Mouse (Mus musculus) E14TG2a.4 (cell line): ENCODE measurements around the gene Cers4.

Experiments used
- H3K27me3 ChIP-seq: 2 replicates; pipeline ENCODE4 v1.6.1; 2014; ENCODE audit warnings: low read length, control low read depth; ENCODE audit not compliant: insufficient read depth
- H3K36me3 ChIP-seq: 2 replicates; pipeline ENCODE4 v1.6.1; 2014; ENCODE audit warnings: low read length, control low read depth; ENCODE audit not compliant: insufficient read depth
- H3K4me1 ChIP-seq: replicated peaks from 2 replicates; pipeline ENCODE4 v1.6.1; 2014; ENCODE audit warnings: low read depth, low read length, control low read depth
- H3K4me3 ChIP-seq: replicated peaks from 2 replicates; pipeline ENCODE4 v1.5.1; 2014; ENCODE audit warnings: mild to moderate bottlenecking, low read length
- H3K9me3 ChIP-seq: 2 replicates; pipeline ENCODE4 v1.6.1; 2014; ENCODE audit warnings: low read length, control low read depth
- CTCF ChIP-seq: conservative IDR thresholded peaks from 2 replicates; pipeline ENCODE4 v1.5.1; 2014; ENCODE audit warnings: low read length
- NANOG ChIP-seq: IDR thresholded peaks from 2 replicates; pipeline ENCODE4 v1.6.1; 2014; ENCODE audit warnings: borderline replicate concordance, low read length, mixed read lengths
- POU5F1 ChIP-seq: IDR thresholded peaks from 2 replicates; pipeline ENCODE4 v1.6.1; 2014; ENCODE audit warnings: low read length, borderline replicate concordance

Cers4 gene

GRCm38 (mm10) chr8:4521472-4521871, 28.6 kb downstream of the Cers4 start:
- Histone ChIP-seq H3K4me1 (no peaks in the 10 kb centered on the region), H3K9me3 (peaks cover 59% of the 10 kb centered on the region), H3K36me3 (peaks cover 78% of the 10 kb centered on the region), H3K27me3 (no peaks in the 10 kb centered on the region), H3K4me3 (no peak overlapping the region)
- TF ChIP-seq POU5F1 (no peak), NANOG (no peak), CTCF (no peak)

- Histone ChIP-seq H3K4me3 (no peak overlapping the region), H3K9me3 (peaks cover 59% of the 10 kb centered on the region), H3K4me1 (no peaks in the 10 kb centered on the region), H3K27me3 (no peaks in the 10 kb centered on the region), H3K36me3 (peaks cover 61% of the 10 kb centered on the region)
- no peak for TF ChIP-seq POU5F1
- no peak for TF ChIP-seq CTCF
- TF ChIP-seq NANOG = no peak
Observed at GRCm38 (mm10) chr8:4523525-4523924, 30.7 kb downstream of the Cers4 start.
